In the genomic region with DNA sequence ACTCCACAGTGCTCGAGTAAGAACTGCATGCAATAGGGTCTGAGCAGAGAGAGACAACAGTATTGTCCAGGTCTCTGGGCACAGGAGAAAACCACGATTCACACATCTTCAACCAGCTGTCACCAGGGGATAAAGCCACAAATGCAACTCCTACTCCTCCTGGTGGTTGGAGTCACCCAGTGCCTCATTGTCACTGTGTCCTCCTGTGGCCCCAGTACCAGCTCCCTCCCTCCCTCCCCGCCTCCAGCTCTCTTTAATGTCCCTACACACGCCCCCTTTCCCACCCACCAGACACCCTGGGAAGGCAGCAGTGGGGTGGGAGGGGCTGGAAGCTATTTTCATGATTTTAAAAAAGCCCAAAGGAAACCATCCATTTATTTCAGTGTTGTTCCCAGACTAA, we compare ENCODE assay signal across 13 mouse cellular contexts. TPM values are rescaled to one million over a fixed set of nuclear protein-coding genes. Genes with fewer than 3 reads are reported as not detected.
DNase-seq lines count a peak whose midpoint lies in the region; ATAC-seq and TF ChIP-seq lines count a peak whose summit lies in the region.
"Had no signal": no experiment of that assay in that cellular context is flagged by ENCODE, and none has a peak within 500 bp of the region (broad histone marks: within the 10 kb centered on the region; RNA-seq: fewer than 3 reads in every experiment).

No protein-coding gene starts in this region.

- H3K36me3 ChIP-seq in kidney, postnatal 0 days (ENCODE audit: insufficient read depth, low read length) = no peaks in the 10 kb centered on the region
- H3K36me3 ChIP-seq in midbrain, embryonic 13.5 days = no peaks in the 10 kb centered on the region
- no peaks in the 10 kb centered on the region for H3K36me3 ChIP-seq in midbrain, embryonic 10.5 days
- no peaks in the 10 kb centered on the region for H3K36me3 ChIP-seq in stomach, postnatal 0 days (ENCODE audit: control insufficient read depth, insufficient read depth, low read length)

- 40% methylated on average over 4 of the region's 4 CpGs for WGBS in kidney, postnatal 0 days
- WGBS in midbrain, embryonic 13.5 days = 35% methylated on average over 4 of the region's 4 CpGs
- WGBS in midbrain, embryonic 10.5 days = 38% methylated on average over 4 of the region's 4 CpGs
- WGBS in stomach, postnatal 0 days = 45% methylated on average over 4 of the region's 4 CpGs

- H3K4me1 ChIP-seq in kidney, postnatal 0 days (replicated peaks; ENCODE audit: insufficient read depth, low read length) = 0 out of 2 replicates have a peak, but pooled peaks cover 6% of the 10 kb centered on the region
- peaks cover 5% of the 10 kb centered on the region; the same call in 1 of the 2 replicates for H3K4me1 ChIP-seq in midbrain, embryonic 13.5 days (replicated peaks)
- H3K4me1 ChIP-seq in midbrain, embryonic 10.5 days = peaks cover 20% of the 10 kb centered on the region
- no peaks in the 10 kb centered on the region for H3K4me1 ChIP-seq in stomach, postnatal 0 days (replicated peaks; ENCODE audit: control insufficient read depth, insufficient read depth)

- peak; percentile 55; the same call in 1 of the 2 replicates for TF ChIP-seq CTCF in kidney, postnatal 0 days (IDR thresholded peaks at IDR 0.05; ENCODE audit: low read depth)
- TF ChIP-seq CTCF in stomach, postnatal 0 days (IDR thresholded peaks at IDR 0.05; ENCODE audit: low read depth) = peak; percentile 53

- TF ChIP-seq EP300 in stomach, postnatal 0 days (optimal IDR thresholded peaks at IDR 0.05) = no peak

- H3K9ac ChIP-seq in kidney, postnatal 0 days (ENCODE audit: low read depth, low read length) = no peak overlapping the region
- H3K9ac ChIP-seq in midbrain, embryonic 13.5 days (replicated peaks) = no peak overlapping the region
- H3K9ac ChIP-seq in stomach, postnatal 0 days (ENCODE audit: low read length) = no peak overlapping the region

- no peak overlapping the region for H3K4me3 ChIP-seq in kidney, postnatal 0 days (replicated peaks; ENCODE audit: low read depth, low read length)
- H3K4me3 ChIP-seq in midbrain, embryonic 13.5 days (replicated peaks) = no peak overlapping the region
- no peak overlapping the region for H3K4me3 ChIP-seq in midbrain, embryonic 10.5 days
- H3K4me3 ChIP-seq in stomach, postnatal 0 days (ENCODE audit: low read depth, low read length) = no peak overlapping the region
- H3K4me3 ChIP-seq: erythroblast, embryonic 14.5 days had no signal

- H3K4me2 ChIP-seq in kidney, postnatal 0 days (ENCODE audit: low read length) = no peak overlapping the region
- no peak overlapping the region for H3K4me2 ChIP-seq in midbrain, embryonic 13.5 days (replicated peaks)
- H3K4me2 ChIP-seq in stomach, postnatal 0 days (replicated peaks; ENCODE audit: low read depth) = no peak overlapping the region

- H3K27ac ChIP-seq in kidney, postnatal 0 days = no peak overlapping the region
- no peak overlapping the region for H3K27ac ChIP-seq in midbrain, embryonic 13.5 days
- no peak overlapping the region for H3K27ac ChIP-seq in midbrain, embryonic 10.5 days (replicated peaks)
- H3K27ac ChIP-seq in stomach, postnatal 0 days (replicated peaks) = no peak overlapping the region

- ATAC-seq in kidney, postnatal 0 days (replicated peaks; ENCODE audit: low FRiP score, low read depth) = no peak; the same call in 1 of the 2 replicates
- peak; percentile 53; the same call in 1 of the 2 replicates for ATAC-seq in midbrain, embryonic 13.5 days
- no peak for ATAC-seq in stomach, postnatal 0 days (ENCODE audit: low FRiP score, low TSS enrichment)

- peak; percentile 29 for DNase-seq in embryo, embryonic 11 days
- no peak for DNase-seq in embryo, embryonic 9.5 days (ENCODE audit: extremely low spot score)
- DNase-seq in kidney, postnatal 0 days (ENCODE audit: low spot score) = no peak
- no peak for DNase-seq in kidney, postnatal 36 days
- no peak for DNase-seq in midbrain, embryonic 10.5 days (ENCODE audit: low spot score)
- no peak for DNase-seq in stomach, postnatal 0 days (ENCODE audit: low spot score)
- DNase-seq in left cerebral cortex, adult 8-10 months (ENCODE audit: low spot score in 2 of 2) = no peak
- DNase-seq: cerebellum, postnatal 10 days; heart, postnatal 14 days; right cerebral cortex, postnatal 14 days; thymus, adult 18-20 months had no signal

- H3K9me3 ChIP-seq in kidney, postnatal 0 days (replicated peaks; ENCODE audit: low read length) = no peaks in the 10 kb centered on the region
- H3K9me3 ChIP-seq in midbrain, embryonic 13.5 days = no peaks in the 10 kb centered on the region
- H3K9me3 ChIP-seq in midbrain, embryonic 10.5 days (replicated peaks) = no peaks in the 10 kb centered on the region
- H3K9me3 ChIP-seq in stomach, postnatal 0 days (ENCODE audit: control insufficient read depth, low read length) = no peaks in the 10 kb centered on the region

- H3K27me3 ChIP-seq in kidney, postnatal 0 days (ENCODE audit: insufficient read depth, low read length) = no peaks in the 10 kb centered on the region
- H3K27me3 ChIP-seq in midbrain, embryonic 13.5 days = 0 out of 2 replicates have a peak, but pooled peaks cover 2% of the 10 kb centered on the region
- peaks cover 7% of the 10 kb centered on the region for H3K27me3 ChIP-seq in midbrain, embryonic 10.5 days (ENCODE audit: low read depth, poor library complexity, severe bottlenecking)
- no peaks in the 10 kb centered on the region for H3K27me3 ChIP-seq in stomach, postnatal 0 days (ENCODE audit: control insufficient read depth, insufficient read depth, low read length)

RNA-seq across cellular contexts. Expression of a gene that starts 41.0 kb away (rescaled TPM):
- 33.8 and 37.9 TPM in 2 replicates for polyA plus RNA-seq in kidney, postnatal 0 days (2015; fragmentation: Nextera tagmentation; extraction: Ambion mirVana)
- polyA plus RNA-seq in midbrain, embryonic 13.5 days (2015; fragmentation: Nextera tagmentation; extraction: Ambion mirVana) = 4.6 and 4.8 TPM in 2 replicates
- 6.3 and 6.5 TPM in 2 replicates for polyA plus RNA-seq in midbrain, embryonic 10.5 days (2016; fragmentation: Nextera tagmentation; extraction: Ambion mirVana)
- 5.2 and 6.3 TPM in 2 replicates for polyA plus RNA-seq in stomach, postnatal 0 days (2015; fragmentation: Nextera tagmentation; extraction: Ambion mirVana)
- total RNA-seq in left cerebral cortex, adult 8-10 months (2022) = 10 to 100 TPM in 2 of 4 experiments, 1 to 10 TPM in 2; 9.1 to 12.3 (median 9.9) TPM
- polyA plus RNA-seq: erythroblast, embryonic 14.5 days had no signal
